14 mouse cellular contexts compared by ENCODE assay signal in the genomic region with DNA sequence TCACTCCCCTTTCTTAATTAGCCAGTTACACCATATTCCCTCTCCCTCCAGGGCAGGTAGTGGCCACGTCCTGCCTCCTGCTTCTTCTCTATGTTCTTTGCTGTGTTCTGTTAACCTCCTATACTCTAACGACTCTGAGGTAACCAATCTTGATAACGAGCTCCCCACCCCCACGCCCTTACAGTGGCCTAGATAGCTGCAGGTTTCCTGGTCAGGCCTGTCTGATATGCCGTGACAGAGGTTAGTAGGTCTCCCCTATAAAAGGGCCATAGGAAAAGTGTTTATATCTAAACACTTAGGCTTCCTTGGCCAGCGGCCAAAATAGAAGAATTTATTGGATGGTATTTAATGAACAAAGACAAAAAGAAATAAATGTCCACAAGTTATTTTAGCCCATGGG.
"Had no signal": no experiment of that assay in that cellular context is flagged by ENCODE, and none has a peak within 500 bp of the region (broad histone marks: within the 10 kb centered on the region; RNA-seq: fewer than 3 reads in every experiment).

No protein-coding gene starts in this region.

- H3K27me3 ChIP-seq: kidney, embryonic 15.5 days; neural tube, embryonic 15.5 days had no signal

- H3K4me1 ChIP-seq: midbrain, embryonic 10.5 days had no signal

- DNase-seq: kidney, adult 2 months; kidney, postnatal 14 days; lung, postnatal 36 days; midbrain, embryonic 14.5 days; right cerebral cortex, postnatal 4 days; thymus, adult 18-20 months; thymus, postnatal 36 days had no signal

- H3K4me3 ChIP-seq: kidney, embryonic 15.5 days; left cerebral cortex, adult 2 months; limb, embryonic 10.5 days; midbrain, embryonic 10.5 days; myocyte; neural tube, embryonic 15.5 days had no signal

- ATAC-seq: hindbrain, postnatal 0 days had no signal

- H3K36me3 ChIP-seq: kidney, embryonic 15.5 days; limb, embryonic 10.5 days; midbrain, embryonic 10.5 days; neural tube, embryonic 15.5 days had no signal

- H3K27ac ChIP-seq: hindbrain, postnatal 0 days; kidney, embryonic 15.5 days; left cerebral cortex, adult 2 months; limb, embryonic 10.5 days; midbrain, embryonic 10.5 days; neural tube, embryonic 15.5 days had no signal

- H3K9ac ChIP-seq: kidney, embryonic 15.5 days; neural tube, embryonic 15.5 days had no signal

- H3K9me3 ChIP-seq: kidney, embryonic 15.5 days; limb, embryonic 10.5 days; midbrain, embryonic 10.5 days; neural tube, embryonic 15.5 days had no signal

- H3K4me2 ChIP-seq: kidney, embryonic 15.5 days; neural tube, embryonic 15.5 days had no signal
